Mouse (Mus musculus) bone marrow macrophage, adult 2 months (primary cell): ENCODE measurements around the gene Sytl2.

ENCODE experiments used
- CTCF ChIP-seq: IDR thresholded peaks from 2 replicates; pipeline ENCODE4 v1.5.1; 2012; ENCODE audit warnings: low read depth, mild to moderate bottlenecking, low read length, moderate library complexity
- POLR2A ChIP-seq: IDR thresholded peaks from 2 replicates; pipeline ENCODE4 v1.6.1; 2012; ENCODE audit warnings: mild to moderate bottlenecking, low read depth, low read length, borderline replicate concordance

- TF ChIP-seq CTCF (no peak), POLR2A (no peak)
These were observed 49.1 kb upstream of the Sytl2 start for GRCm38 (mm10) chr7:90252946-90253345.
